Mouse (Mus musculus) spleen, postnatal 36 days (tissue): ENCODE measurements at regions not wholly inside any gene's neighbourhood (a gene's known extent, or its start where the extent isn't known, plus 50 kb on each side); places are given as distances from the start of the nearest gene placed in this dataset.

Experiments used
- DNase-seq, 2 experiments: peaks; one replicate each; pipeline ENCODE4 v3.0.0; 2022; ENCODE audit warnings: low spot score in 2 of 2, mixed read lengths in 1 of 2

- DNase-seq: no peak
Measured at GRCm38 (mm10) chr2:61354104-61354503, 224.3 kb upstream of the Tank start.

DNA sequence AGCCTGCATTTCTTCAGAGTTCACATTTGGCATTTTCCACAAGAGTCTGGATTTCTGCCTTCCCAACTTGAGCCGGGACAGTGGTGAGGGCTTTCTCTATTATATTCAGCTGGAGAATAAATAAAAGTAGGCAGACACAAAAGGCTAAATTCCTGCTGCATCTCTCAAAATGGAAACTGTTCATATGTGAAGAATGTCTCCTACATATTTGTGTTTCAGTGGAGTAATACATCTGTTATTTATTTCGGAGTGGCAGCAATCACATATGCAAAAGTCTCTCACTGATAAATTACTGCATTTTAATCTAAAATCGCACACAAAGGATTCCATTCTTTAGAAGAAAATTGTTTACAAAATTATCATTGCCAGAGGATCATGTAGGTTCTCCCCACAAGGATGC lies 230.9 kb upstream of the Tank start:
- DNase-seq: no peak

DNA sequence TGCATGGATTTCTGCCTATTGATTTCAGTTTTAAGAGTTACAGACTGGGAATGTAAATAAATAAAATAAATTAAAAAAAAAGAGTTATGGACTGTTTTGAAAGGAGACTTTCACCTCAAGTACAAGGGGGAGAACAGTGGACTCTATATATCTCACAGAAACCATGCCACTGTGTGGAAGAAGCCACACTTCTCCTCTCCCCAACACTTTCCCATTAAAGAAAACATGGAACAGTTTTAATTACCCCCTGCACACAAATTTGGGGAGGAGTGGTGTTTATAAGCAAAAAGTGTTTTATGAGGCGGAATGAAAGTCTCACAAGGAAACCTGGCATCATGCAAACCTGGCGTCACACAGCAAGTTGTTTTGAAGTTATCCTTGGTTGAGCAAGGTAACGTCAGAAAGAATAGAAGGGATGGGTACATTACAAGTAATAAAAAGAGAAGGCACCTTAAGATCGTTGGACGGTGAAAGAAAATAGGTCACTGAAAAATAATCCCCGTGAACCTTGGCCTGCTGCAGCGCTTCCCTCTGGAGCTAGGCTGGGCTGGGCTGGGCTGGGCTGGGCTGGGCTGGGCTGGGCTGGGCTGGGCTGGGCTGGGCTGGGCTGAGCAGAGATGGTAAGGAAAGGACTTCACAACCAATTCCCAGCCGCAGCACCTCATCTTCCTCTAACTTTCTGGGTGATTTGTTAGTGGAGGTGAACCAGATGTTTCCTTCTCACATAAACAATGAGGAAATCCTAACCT lies 232.2 kb upstream of the Tank start:
- no peak for DNase-seq

- DNase-seq: no peak
Measured at GRCm38 (mm10) chr2:61345311-61345710, 233.1 kb upstream of the Tank start.

GRCm38 (mm10) chr2:61344556-61345131 lies 233.7 kb upstream of the Tank start:
- no peak for DNase-seq

DNA sequence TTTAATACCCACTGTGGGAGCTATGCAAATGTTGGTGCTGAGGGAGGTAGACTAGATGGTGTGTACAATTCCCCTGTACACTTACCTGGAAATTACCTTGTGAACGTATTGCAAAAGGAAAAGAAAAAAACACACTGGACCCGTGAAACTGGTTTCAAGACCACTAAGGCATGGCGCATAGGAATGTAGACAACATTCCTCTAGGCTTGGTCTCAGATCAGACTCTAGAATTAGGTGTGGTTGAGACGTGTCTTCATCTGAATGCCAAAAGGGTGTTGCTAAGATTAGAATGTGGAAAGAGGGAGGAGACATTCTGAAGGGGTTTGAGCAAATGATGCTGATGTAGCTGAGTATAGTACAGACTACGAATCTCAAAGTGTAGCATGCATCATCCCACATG lies 237.1 kb upstream of the Tank start:
- no peak for DNase-seq

GRCm38 (mm10) chr2:61319226-61319625 lies 259.2 kb upstream of the Tank start:
- DNase-seq: no peak

- no peak for DNase-seq
Measured at GRCm38 (mm10) chr2:61310405-61310804, 268.0 kb upstream of the Tank start.

- no peak for DNase-seq
Measured at GRCm38 (mm10) chr2:61309219-61309618, 269.2 kb upstream of the Tank start.

DNA sequence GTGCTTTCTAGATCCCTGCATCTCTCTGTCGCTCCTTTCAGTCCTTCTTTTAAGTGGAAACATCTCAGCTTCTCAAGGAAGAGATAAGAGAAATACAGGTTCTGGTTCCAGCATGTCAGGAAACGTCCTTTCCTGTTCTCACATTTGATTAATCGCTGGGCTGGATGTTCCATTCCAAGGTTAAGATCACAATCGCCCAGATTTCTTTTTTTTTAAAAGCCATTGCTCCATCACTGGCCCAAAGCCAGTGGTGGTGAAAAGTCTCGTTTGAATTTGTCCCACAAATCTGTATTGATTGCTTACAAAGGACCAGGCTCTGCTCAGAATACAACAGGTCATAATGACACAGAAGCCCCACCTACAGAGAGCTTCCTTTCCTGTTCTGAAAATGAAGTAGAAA lies 281.2 kb upstream of the Tank start:
- DNase-seq: no peak

DNA sequence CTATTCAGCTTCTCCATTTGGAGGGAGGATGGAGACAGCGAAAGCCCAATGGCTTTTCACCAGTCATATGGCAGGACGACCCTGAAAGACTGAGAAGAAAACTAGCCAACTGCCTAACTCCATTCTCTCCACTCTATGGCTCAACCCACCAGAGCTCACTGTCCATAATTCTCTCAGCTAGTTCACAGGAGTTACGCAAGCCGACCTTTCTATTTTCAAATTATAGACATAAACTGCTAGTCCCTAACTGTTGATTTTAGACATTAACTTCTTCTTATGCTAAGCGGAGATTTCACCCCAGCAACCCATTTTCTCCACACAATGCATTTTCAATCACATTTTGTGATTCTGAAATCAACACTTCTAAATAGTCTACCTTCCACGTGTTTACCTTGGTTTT lies 281.8 kb upstream of the Tank start:
- no peak for DNase-seq

DNA sequence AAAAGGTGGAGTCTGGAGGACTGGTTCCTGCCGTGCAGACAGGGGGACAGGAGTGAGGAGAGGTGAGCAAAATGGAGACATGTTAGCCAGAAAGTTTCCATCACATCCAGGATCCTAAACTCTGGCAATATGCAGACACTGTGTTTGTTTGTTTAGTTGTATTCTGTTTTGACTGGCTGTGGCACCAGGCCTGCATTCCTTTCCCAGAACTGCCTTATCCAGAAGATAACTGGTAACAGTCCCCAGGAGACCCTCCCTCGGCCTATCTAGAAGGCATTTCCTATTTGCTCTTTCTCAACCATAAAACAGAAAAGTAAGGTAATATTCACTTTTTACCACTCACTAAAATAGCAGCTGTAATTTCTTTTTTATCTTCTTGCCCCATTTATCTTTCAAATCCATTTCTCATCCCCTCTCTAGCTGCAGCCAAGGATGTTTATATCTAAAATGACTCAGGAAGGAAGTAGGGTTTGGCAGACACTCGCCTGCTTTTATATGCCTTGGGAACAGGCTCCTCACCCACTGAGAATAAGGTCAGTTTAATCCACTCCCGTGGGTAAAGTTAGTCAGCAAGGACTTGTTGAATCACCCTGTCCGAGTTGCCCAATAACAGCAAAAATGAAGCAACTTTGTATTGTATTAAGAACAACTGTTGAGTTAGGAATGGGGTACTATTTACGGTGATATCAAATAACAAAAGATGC lies 283.0 kb upstream of the Tank start:
- DNase-seq: no peak

DNA sequence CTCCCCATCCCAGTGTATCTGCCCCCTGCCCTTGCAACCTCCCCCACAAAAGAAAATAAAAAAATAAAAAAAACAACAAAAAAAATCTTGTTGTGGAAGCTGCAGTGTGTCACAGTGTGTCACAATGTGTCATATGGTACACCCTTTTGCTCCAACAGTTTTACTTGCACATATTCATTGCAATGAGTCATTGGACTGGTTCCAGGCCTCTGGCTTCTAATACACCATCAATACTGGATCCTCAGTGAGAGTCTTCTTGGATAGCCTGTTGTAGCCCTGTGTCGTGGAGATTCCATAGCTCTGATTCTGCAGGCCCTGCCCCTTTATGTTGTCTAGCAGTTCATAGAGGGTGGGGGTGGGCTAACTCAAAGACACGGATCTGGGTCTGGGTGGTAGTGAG lies 290.1 kb upstream of the Tank start:
- DNase-seq: no peak

- no peak for DNase-seq
Measured at GRCm38 (mm10) chr2:61284706-61285105, 293.7 kb upstream of the Tank start.

DNA sequence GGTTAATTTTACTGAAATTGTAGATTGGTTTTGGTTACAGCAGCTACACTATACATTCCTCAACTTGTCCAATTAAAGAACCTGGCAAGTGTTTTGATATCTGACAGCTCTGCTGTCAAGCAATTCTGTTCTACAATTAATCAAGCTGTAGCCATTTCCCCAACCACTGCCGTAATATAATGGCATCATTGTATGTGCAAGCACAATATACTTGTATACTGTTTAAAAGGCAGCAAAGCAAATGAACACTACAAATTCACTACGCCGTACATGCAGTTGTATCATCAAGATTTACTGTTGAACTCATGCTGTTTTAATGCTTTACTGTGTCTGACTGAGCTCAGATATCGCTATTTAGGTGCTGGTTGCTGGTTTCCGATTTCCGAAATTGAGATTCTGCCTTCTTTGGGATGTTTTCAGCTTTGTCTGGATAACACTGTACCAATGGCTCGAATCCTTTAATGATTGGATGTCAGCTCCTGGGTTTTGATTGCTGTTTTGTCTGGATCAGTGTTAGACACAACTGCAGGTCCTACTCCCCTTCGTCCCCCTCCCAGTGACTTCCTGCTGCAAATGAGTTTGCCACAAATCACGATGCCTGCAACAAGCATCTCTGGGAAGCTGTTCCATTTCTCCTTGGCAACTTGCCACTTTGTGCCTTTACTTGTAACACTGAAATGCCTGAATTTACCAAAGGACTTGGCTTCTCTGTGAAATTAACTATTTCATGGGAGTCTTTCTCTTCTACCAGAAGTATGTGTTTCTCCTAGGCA lies 294.4 kb upstream of the Tank start:
- no peak for DNase-seq

GRCm38 (mm10) chr2:61272721-61273120 lies 305.7 kb upstream of the Tank start:
- no peak for DNase-seq

- DNase-seq: no peak
Measured at GRCm38 (mm10) chr2:61267706-61268105, 304.7 kb upstream of the Rbms1 start.

GRCm38 (mm10) chr2:61250068-61250800 lies 287.2 kb upstream of the Rbms1 start:
- DNase-seq: no peak

GRCm38 (mm10) chr2:61247956-61248355 lies 285.0 kb upstream of the Rbms1 start:
- no peak for DNase-seq

DNA sequence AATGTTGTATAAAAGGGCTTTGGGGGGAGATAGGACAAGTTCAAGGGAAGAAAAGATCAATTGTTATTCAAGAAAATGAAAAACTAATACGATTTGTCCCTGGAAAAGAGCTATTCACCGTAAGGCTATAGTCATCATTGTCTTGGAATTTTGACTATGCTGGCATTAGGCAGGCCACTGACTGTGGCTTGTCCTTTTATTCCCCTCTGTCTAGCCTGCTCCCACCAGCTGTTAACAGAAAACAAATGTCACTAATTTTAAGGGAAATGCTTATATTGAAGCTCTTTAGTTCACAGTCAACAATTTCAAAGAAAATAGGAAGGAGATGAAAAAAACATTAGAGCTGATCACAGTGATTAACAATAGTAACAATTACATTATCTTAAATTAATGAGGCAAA lies 284.3 kb upstream of the Rbms1 start:
- no peak for DNase-seq

- no peak for DNase-seq
Measured at GRCm38 (mm10) chr2:61246691-61247258, 283.8 kb upstream of the Rbms1 start.
